Mouse (Mus musculus): ENCODE data around the gene Card19. TPM values are rescaled to one million over a fixed set of nuclear protein-coding genes. Genes with fewer than 3 reads are reported as not detected.
A peak's percentile ranks its signal among the peaks of the same experiment; 100 is the strongest.

The Card19 gene
- polyA plus RNA-seq (2016; fragmentation: Nextera tagmentation; extraction: Ambion mirVana) = 34.8 and 36.8 TPM in 2 replicates

DNA sequence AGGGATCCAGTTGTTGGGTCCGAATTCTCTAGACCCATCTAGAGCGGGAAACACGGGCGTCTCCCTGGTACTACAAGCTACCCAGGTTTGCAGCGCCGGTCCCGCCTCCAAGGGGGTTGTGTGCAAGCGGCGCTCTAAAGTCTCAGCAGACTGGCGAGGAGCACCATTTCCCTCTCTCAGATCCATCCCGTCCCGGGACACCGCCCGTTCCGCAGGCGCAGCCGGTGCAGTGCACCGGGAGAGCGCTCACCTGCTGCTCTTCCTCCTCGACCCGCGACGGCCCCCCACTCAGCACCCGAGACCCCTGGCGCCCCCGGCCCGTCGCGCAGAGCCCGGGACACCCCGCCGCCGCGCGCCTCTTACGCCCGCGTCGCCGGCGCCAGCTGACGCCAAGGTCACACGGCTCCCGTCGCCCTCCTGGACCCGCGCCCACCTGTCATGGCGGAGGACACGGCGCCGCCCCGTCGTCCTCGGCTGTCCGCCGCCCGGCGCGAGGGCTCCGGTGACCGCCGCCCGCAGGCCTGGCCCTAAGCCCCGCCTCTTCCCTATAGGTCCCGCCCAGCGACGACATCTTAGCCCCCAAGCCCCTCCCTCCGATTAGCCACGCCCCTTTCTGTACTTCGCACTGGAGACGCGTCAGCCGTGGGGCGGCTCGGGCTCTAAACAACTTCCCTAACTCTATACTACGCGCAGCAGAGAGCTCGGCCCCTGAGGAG, at the start of gene Card19:
Card19 (minus strand) TSS at position 534 of the 716 bp plus-strand sequence.
- Histone ChIP-seq H3K9me3 (replicated peaks) (no peaks in the 10 kb centered on the region), H3K27ac (no peak within 1 kb of the TSS), H3K4me1 (peaks cover 28% of the 10 kb centered on the region), H3K9ac (peak within 1 kb of the TSS; percentile 77), H3K4me2 (replicated peaks) (peak within 1 kb of the TSS; percentile 90), H3K4me3 (peak within 1 kb of the TSS; percentile 71), H3K36me3 (no peaks in the 10 kb centered on the region), H3K27me3 (peaks cover 36% of the 10 kb centered on the region)
- WGBS = 2% methylated on average over 63 of the region's 78 CpGs
- peak; percentile 82 for ATAC-seq (ENCODE audit: low FRiP score)

- 83% methylated on average over 15 of the region's 15 CpGs for WGBS
- Histone ChIP-seq H3K9ac (no peak overlapping the region), H3K27me3 (no peaks in the 10 kb centered on the region), H3K4me3 (no peak overlapping the region), H3K9me3 (replicated peaks) (no peaks in the 10 kb centered on the region), H3K4me1 (no peaks in the 10 kb centered on the region), H3K36me3 (no peaks in the 10 kb centered on the region), H3K4me2 (replicated peaks) (no peak overlapping the region), H3K27ac (no peak overlapping the region)
- ATAC-seq (ENCODE audit: low FRiP score) = no peak
Observed at GRCm38 (mm10) chr13:49260036-49260722, 44.3 kb upstream of the Card19 start.

DNA sequence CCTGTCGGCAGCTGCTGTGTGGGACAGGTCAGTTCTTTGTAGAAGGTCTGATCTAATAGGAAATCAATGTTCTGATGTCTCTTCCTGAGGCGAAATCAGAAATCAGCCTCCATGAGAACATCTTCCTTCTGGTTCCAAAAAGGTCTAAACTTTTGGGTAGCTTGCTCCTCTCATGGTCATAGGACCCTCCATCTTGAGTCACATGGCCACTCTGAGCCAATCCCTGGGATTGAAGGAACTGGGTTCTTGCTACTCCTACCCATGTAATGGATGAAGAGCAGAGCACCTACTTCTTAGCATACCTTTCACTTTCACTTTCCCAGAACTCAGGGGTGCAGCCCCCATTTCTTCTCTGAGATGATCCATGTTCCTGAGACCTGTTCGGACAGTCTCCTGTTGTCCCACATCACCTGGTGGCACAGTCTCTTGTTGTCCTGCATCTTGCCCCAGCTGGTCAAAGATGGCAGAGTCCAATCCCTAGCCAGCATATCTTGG, 42.0 kb upstream of the Card19 start:
- Histone ChIP-seq H3K9ac (no peak overlapping the region), H3K27ac (no peak overlapping the region), H3K27me3 (no peaks in the 10 kb centered on the region), H3K4me2 (replicated peaks) (no peak overlapping the region), H3K4me3 (no peak overlapping the region), H3K36me3 (no peaks in the 10 kb centered on the region), H3K9me3 (replicated peaks) (no peaks in the 10 kb centered on the region), H3K4me1 (no peaks in the 10 kb centered on the region)
- ATAC-seq (ENCODE audit: low FRiP score) = no peak
- WGBS = 73% methylated on average over 3 of the region's 3 CpGs

DNA sequence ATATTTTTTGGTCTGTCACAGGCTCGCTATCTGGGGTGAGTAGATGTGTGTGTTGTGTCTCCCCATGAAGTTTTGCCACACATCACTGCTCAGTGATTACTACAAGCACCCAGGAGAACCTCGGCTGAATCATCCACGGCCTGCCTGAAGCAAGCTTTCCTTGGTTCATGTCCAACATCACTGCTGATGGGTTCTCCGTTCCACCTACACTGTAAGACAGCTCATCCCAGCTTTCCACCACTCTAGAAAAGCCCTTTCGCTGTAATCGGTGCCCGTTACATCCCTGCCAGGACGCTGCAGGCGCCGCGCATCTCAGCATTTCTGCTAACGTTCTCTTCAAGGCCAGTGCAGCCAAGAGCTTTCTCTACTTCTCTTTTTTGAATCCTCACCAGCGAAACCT, 36.9 kb upstream of the Card19 start:
- peaks cover 6% of the 10 kb centered on the region for H3K4me1 ChIP-seq
- H3K36me3 ChIP-seq = no peaks in the 10 kb centered on the region
- 89% methylated on average over 13 of the region's 13 CpGs for WGBS
- no peak overlapping the region for H3K9ac ChIP-seq
- no peak for ATAC-seq (ENCODE audit: low FRiP score)
- H3K4me2 ChIP-seq (replicated peaks) = no peak overlapping the region
- no peak overlapping the region for H3K4me3 ChIP-seq
- no peak overlapping the region for H3K27ac ChIP-seq
- H3K27me3 ChIP-seq = peaks cover 15% of the 10 kb centered on the region
- H3K9me3 ChIP-seq (replicated peaks) = no peaks in the 10 kb centered on the region

- peaks cover 21% of the 10 kb centered on the region for H3K27me3 ChIP-seq
- WGBS = 76% methylated on average over 2 of the region's 2 CpGs
- no peak for ATAC-seq (ENCODE audit: low FRiP score)
Observed at GRCm38 (mm10) chr13:49252113-49252512, 36.3 kb upstream of the Card19 start.

GRCm38 (mm10) chr13:49250716-49251517, 35.1 kb upstream of the Card19 start:
- H3K36me3 ChIP-seq = no peaks in the 10 kb centered on the region
- peaks cover 9% of the 10 kb centered on the region for H3K4me1 ChIP-seq
- H3K27me3 ChIP-seq = peaks cover 33% of the 10 kb centered on the region
- no peak for ATAC-seq (ENCODE audit: low FRiP score)
- no peak overlapping the region for H3K4me3 ChIP-seq
- H3K27ac ChIP-seq = no peak overlapping the region
- no peaks in the 10 kb centered on the region for H3K9me3 ChIP-seq (replicated peaks)
- WGBS = 37% methylated on average over 4 of the region's 4 CpGs
- H3K4me2 ChIP-seq (replicated peaks) = no peak overlapping the region
- H3K9ac ChIP-seq = no peak overlapping the region

More at GRCm38 (mm10) chr13:49252113-49252512, 36.3 kb upstream of the Card19 start:
- H3K9me3 ChIP-seq (replicated peaks) = no peaks in the 10 kb centered on the region
- H3K27ac ChIP-seq = no peak overlapping the region
- no peak overlapping the region for H3K4me2 ChIP-seq (replicated peaks)
- no peaks in the 10 kb centered on the region for H3K36me3 ChIP-seq
- H3K4me1 ChIP-seq = peaks cover 9% of the 10 kb centered on the region
- no peak overlapping the region for H3K4me3 ChIP-seq
- H3K9ac ChIP-seq = no peak overlapping the region

GRCm38 (mm10) chr13:49249634-49250033, 33.8 kb upstream of the Card19 start:
- Histone ChIP-seq H3K9me3 (replicated peaks) (no peaks in the 10 kb centered on the region), H3K4me1 (peaks cover 9% of the 10 kb centered on the region), H3K9ac (no peak overlapping the region), H3K36me3 (no peaks in the 10 kb centered on the region), H3K4me3 (no peak overlapping the region), H3K4me2 (replicated peaks) (no peak overlapping the region), H3K27me3 (peaks cover 39% of the 10 kb centered on the region), H3K27ac (no peak overlapping the region)
- 53% methylated on average over 2 of the region's 2 CpGs for WGBS
- ATAC-seq (ENCODE audit: low FRiP score) = no peak

- H3K27ac ChIP-seq = no peak overlapping the region
- no peak overlapping the region for H3K9ac ChIP-seq
- peaks cover 9% of the 10 kb centered on the region for H3K4me1 ChIP-seq
- no peak overlapping the region for H3K4me3 ChIP-seq
- no peaks in the 10 kb centered on the region for H3K9me3 ChIP-seq (replicated peaks)
- no peaks in the 10 kb centered on the region for H3K36me3 ChIP-seq
- ATAC-seq (ENCODE audit: low FRiP score) = no peak
- peaks cover 43% of the 10 kb centered on the region for H3K27me3 ChIP-seq
- H3K4me2 ChIP-seq (replicated peaks) = no peak overlapping the region
- WGBS = 59% methylated on average over 3 of the region's 3 CpGs
Observed at GRCm38 (mm10) chr13:49248923-49249322, 33.1 kb upstream of the Card19 start.

DNA sequence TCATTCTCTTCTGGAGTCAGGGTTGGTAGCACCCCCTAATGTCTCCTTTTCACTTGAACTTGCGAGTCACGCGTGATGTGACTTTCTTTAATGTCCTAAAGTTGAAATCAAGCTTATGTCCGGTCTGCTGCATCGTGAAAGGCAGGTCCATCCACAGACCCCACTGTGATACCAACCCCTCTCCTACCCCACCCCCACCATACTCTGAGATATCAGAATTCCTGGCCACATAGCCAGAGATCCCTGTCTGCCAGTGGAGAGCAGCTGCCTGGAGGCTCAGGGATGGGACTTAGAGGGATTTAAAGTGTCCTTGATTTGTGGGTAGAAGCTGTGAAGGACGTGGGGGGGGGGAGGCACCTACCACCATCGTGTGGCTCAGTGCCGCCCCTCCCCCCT, 32.6 kb upstream of the Card19 start, which contains the start of gene Susd3:
Susd3 (minus strand) TSS at position 240 of the 396 bp plus-strand sequence.
- no peaks in the 10 kb centered on the region for H3K36me3 ChIP-seq
- peaks cover 9% of the 10 kb centered on the region for H3K4me1 ChIP-seq
- H3K9me3 ChIP-seq (replicated peaks) = no peaks in the 10 kb centered on the region
- ATAC-seq (ENCODE audit: low FRiP score) = no peak
- H3K9ac ChIP-seq = 0 out of 2 replicates have a peak within 1 kb of the TSS, but pooled peaks have one; percentile 28
- peaks cover 43% of the 10 kb centered on the region for H3K27me3 ChIP-seq
- H3K4me2 ChIP-seq (replicated peaks) = peak within 1 kb of the TSS; percentile 60
- 23% methylated on average over 6 of the region's 8 CpGs for WGBS
- no peak within 1 kb of the TSS for H3K27ac ChIP-seq
- peak within 1 kb of the TSS; percentile 34 for H3K4me3 ChIP-seq

GRCm38 (mm10) chr13:49247740-49248466, 32.1 kb upstream of the Card19 start:
- H3K27ac ChIP-seq = no peak overlapping the region
- H3K9ac ChIP-seq = 0 out of 2 replicates have a peak overlapping the region, but pooled peaks have one; percentile 28
- ATAC-seq (ENCODE audit: low FRiP score) = peak; percentile 22; the same call in 1 of the 2 replicates
- peaks cover 9% of the 10 kb centered on the region for H3K4me1 ChIP-seq
- H3K36me3 ChIP-seq = no peaks in the 10 kb centered on the region
- peak overlapping the region; percentile 60 for H3K4me2 ChIP-seq (replicated peaks)
- peak overlapping the region; percentile 34 for H3K4me3 ChIP-seq
- H3K27me3 ChIP-seq = peaks cover 43% of the 10 kb centered on the region
- under 1% methylated on average over 58 of the region's 58 CpGs for WGBS
- no peaks in the 10 kb centered on the region for H3K9me3 ChIP-seq (replicated peaks)

- no peak for ATAC-seq (ENCODE audit: low FRiP score)
- 35% methylated on average over 12 of the region's 12 CpGs for WGBS
- Histone ChIP-seq H3K36me3 (no peaks in the 10 kb centered on the region), H3K27ac (no peak overlapping the region), H3K4me2 (replicated peaks) (peak overlapping the region; percentile 60), H3K4me3 (peak overlapping the region; percentile 34), H3K4me1 (peaks cover 9% of the 10 kb centered on the region), H3K9me3 (replicated peaks) (no peaks in the 10 kb centered on the region), H3K9ac (no peak overlapping the region), H3K27me3 (peaks cover 43% of the 10 kb centered on the region)
Observed at GRCm38 (mm10) chr13:49247232-49247739, 31.4 kb upstream of the Card19 start.

Measured in hindbrain, embryonic 12.5 days (tissue).